Mouse (Mus musculus) embryonic fibroblast, embryonic 13.5 days (primary cell): ENCODE data around the gene Tubb2b. TPM values are rescaled to one million over a fixed set of nuclear protein-coding genes. Genes with fewer than 3 reads are reported as not detected.
A peak's percentile ranks its signal among the peaks of the same experiment; 100 is the strongest.

Source experiments
- H3K27ac ChIP-seq: 2 replicates; pipeline ENCODE4 v1.5.1; 2012; ENCODE audit warnings: low read length, control low read depth, inconsistent platforms; ENCODE audit not compliant: insufficient read depth
- H3K4me1 ChIP-seq: 2 replicates; pipeline ENCODE4 v1.6.1; 2011; ENCODE audit warnings: low read length; ENCODE audit not compliant: control insufficient read depth, insufficient read depth
- H3K4me3 ChIP-seq: 2 replicates; pipeline ENCODE4 v1.5.1; 2011; ENCODE audit warnings: mild to moderate bottlenecking, control low read depth, low read length; ENCODE audit not compliant: insufficient read depth
- CTCF ChIP-seq: IDR thresholded peaks from 2 replicates; pipeline ENCODE4 v1.5.1; 2011; ENCODE audit warnings: mild to moderate bottlenecking, control low read depth, low read length, moderate library complexity, borderline replicate concordance; ENCODE audit not compliant: insufficient read depth
- POLR2A ChIP-seq: IDR thresholded peaks from 2 replicates; pipeline ENCODE4 v1.6.1; 2011; ENCODE audit warnings: low read depth, mild to moderate bottlenecking, control low read depth, low read length, moderate library complexity
- polyA plus RNA-seq: library from polyadenylated mRNA; stranded (reverse); fragments of >200 nt; gene quantifications from 2 replicates; pipeline ENCODE4 v1.2.4, GENCODE M21; 2011; ENCODE audit warnings: low read depth; ENCODE audit not compliant: missing spikeins, insufficient read length

Gene Tubb2b
- polyA plus RNA-seq, 1 experiment = 176 TPM

DNA sequence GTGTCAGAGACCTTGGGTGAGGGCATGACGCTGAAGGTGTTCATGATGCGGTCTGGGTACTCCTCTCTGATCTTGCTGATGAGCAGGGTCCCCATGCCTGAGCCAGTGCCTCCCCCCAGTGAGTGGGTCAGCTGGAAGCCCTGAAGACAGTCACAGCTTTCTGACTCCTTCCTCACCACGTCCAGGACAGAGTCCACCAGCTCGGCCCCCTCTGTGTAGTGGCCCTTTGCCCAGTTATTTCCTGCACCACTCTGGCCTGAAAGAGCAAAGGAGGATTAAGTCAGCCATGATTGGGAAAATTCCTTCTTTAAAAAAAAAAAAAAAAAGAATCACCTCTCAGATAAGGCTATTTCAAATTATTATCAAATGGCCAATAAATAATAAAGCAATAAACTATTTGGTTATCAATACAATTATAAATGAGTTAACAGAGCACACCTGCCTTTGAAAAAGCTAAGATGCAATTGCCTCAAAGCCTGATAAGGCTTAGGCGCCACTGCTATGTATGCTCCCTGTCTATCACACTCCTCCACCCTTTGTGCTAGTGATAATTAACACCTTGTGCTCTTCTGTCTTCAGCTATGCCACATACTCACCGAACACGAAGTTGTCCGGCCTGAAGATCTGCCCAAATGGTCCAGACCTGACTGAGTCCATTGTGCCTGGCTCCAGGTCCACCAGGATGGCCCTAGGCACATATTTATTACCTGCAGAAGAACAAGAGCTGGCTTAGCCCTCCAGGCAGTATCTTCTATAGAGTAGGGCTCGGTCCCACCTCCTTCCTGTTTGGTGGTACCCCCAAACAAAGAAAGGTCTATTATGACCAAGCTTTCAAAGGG is 1.8 kb downstream of the Tubb2b start:
- Histone ChIP-seq H3K27ac (no peak overlapping the region), H3K4me3 (peak overlapping the region; percentile 87), H3K4me1 (peaks cover 2% of the 10 kb centered on the region; the same call in 1 of the 2 replicates)
- TF ChIP-seq POLR2A (no peak), CTCF (no peak)

DNA sequence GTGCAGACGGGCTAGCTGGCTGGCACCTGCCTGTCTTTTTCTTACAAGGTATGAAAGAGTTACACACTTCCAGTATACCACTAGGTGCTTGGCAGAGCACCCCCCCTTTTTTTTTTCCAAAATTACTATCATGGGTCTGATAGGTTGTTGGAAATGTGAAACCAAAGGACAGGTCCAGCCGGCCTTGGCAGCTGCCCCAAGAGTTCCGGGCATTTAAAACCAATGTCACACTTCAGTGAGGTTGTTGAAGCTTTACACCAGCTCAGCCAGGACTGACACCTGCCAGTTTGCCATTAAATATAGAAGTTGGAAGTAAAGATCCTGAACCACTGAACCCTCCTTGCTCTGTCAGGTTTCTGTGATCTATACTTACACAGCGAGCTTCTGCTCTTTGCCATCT is 4.6 kb downstream of the Tubb2b start:
- Histone ChIP-seq H3K4me1 (no peaks in the 10 kb centered on the region), H3K27ac (no peak overlapping the region), H3K4me3 (no peak overlapping the region)
- no peak for TF ChIP-seq POLR2A

DNA sequence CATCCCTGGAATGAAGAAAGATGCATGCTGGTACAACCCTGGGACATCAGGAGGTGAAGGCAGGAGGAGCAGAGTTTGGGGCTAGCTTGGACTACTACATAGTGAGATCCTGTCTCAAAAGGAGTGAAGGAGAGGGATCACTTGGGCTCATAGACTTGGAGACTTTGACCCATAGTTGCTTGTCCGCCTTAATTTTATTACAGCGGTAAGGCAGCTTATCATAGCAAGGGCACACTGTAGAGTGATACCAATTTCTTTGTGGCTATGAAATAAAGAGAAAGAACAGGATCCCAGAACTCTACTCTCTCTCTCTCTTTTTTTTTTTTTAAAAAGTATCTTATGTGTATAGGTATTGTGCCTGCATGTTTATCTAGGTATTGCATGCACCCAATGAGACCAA is 9.7 kb downstream of the Tubb2b start:
- TF ChIP-seq POLR2A (no peak), CTCF (no peak)

DNA sequence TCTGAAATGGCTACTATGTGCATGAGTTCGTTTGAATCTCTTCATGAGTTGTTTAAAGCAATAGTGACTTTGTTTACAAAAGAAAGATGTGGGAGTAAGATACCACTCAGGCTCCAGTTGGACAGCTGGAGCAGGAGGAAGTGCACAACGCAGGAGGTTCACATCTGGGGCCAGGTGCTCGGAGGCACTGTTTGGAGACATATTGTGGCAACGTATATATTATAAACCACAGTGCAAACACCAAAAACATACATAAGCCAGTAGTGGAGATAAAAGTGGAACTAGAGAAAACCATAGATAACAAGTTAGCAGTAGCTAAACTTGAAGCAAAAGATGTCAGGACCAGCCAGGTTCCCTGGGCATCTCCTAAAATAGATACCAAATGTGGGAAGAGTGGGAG is 10.9 kb downstream of the Tubb2b start:
- no peak for TF ChIP-seq CTCF
- no peak for TF ChIP-seq POLR2A
- Histone ChIP-seq H3K4me1 (no peaks in the 10 kb centered on the region), H3K4me3 (no peak overlapping the region), H3K27ac (no peak overlapping the region)

More for the DNA sequence above, 9.7 kb downstream of the Tubb2b start:
- no peak overlapping the region for H3K27ac ChIP-seq
- H3K4me3 ChIP-seq = no peak overlapping the region
- no peaks in the 10 kb centered on the region for H3K4me1 ChIP-seq

DNA sequence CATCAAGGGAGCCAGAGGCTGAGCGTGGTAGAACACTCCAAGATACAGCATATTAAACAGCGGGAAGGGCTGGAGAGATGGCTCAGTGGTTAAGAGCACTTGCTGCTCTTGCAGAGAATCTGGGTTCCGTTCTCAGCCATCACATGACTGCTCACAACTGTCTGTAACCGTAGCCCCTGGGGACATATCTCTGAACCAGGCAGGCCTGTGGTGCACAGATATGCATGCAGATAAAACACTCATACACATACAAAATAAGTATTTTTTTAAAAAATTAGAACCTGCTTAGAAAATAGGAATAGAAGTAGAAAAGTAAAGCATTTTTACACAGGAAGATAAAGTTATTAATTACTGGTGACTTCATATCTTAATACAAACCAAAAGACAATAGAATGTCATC is 11.4 kb downstream of the Tubb2b start:
- no peak overlapping the region for H3K4me3 ChIP-seq
- no peak for TF ChIP-seq CTCF
- TF ChIP-seq POLR2A = no peak
- no peak overlapping the region for H3K27ac ChIP-seq
- no peaks in the 10 kb centered on the region for H3K4me1 ChIP-seq

DNA sequence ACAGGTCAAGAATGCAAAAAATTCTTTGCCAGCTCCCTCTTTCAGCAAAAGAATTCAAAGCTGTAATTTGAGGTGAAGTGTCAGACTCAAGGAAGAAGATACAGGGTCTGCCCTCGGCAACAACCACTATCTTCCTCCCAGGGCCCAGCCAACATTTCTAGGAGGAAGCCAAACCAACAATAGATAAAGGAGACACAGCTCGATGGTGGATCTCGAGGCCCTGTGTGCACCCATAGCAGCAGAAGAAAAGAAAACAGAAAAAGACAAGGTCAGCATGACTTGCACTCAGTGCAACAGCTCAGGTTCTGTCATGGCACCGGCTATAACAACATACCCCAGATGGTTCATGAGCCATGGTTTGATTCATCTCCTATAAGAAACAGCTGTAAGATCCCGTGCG is 13.8 kb downstream of the Tubb2b start:
- no peak overlapping the region for H3K27ac ChIP-seq
- peaks cover 11% of the 10 kb centered on the region for H3K4me1 ChIP-seq
- H3K4me3 ChIP-seq = no peak overlapping the region
- no peak for TF ChIP-seq CTCF
- no peak for TF ChIP-seq POLR2A

DNA sequence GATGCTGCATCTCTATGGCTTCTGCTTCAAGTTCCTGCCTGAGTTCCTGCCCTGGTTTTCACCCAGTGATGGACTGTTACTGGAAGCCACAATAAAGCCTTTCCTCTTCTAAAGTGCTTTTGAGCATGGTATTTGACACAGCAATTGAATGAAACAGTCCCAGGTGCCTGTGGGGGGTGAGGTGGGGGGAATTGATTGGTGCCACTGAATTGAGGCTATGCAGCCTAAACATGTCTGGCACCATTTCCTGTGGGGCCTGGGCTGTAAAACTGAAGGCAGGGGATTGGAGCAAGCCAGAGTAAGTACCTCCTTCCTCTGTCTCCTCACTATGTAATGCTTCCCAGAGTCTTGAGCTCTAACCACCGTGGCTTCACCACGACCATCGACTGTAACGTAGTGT is 15.6 kb downstream of the Tubb2b start:
- H3K4me1 ChIP-seq = peaks cover 11% of the 10 kb centered on the region
- H3K4me3 ChIP-seq = no peak overlapping the region
- no peak for TF ChIP-seq POLR2A
- no peak for TF ChIP-seq CTCF
- no peak overlapping the region for H3K27ac ChIP-seq

DNA sequence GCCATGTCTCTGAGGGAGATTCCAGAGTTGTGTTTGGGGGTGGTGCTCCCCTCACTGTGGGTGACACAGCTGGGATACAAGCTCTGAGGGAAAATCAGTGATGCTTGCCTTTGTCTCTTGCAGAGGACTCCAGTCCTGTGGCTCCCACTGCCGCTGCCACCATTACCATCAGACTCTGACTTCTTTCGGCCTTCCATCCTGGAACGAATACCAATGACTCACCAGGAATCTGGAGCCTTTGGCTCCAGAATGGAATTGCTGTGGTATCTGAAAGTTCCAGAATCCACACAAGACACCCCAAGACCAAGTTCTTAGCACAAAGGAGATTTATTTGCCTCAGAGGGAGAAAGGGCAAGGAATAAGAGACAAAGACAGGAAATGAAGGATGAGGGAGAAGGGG is 17.2 kb downstream of the Tubb2b start:
- Histone ChIP-seq H3K4me1 (peaks cover 11% of the 10 kb centered on the region), H3K27ac (peak overlapping the region; percentile 98), H3K4me3 (no peak overlapping the region)
- no peak for TF ChIP-seq CTCF
- no peak; the same call in 1 of the 2 replicates for TF ChIP-seq POLR2A

DNA sequence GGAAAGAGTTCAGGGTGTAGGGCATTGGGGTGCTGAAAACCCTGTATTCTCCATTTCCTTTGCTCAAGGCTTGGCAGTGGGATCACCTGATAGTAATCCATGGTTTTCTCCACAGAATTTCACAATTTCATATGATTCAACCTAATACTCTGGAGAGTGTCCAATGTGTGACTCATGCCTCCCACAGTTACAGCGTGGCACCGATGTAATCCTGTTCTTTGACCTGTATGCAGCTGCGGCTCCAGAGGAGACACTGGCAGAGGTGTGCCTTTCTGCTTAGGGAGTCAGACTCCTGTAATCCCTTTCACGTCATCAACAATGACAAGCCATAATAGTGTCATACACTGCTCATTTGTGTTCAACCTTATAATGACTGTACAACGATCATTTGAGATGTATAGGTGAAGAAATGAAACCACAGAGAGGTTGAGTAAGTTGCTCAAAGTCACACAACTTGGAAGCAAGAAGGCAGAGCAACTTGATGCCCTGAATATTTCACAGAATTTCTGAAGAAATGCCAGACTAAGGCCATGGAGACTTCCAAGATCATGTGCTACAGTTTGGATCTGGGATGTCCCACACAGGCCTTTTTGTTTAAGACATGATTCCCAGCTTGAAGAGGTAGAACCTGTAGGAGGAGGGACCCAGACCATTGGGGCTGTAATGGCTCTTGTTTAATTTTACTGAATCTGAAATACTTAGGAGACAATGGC is 17.7 kb downstream of the Tubb2b start:
- Histone ChIP-seq H3K4me3 (no peak overlapping the region), H3K27ac (peak overlapping the region; percentile 98), H3K4me1 (peaks cover 11% of the 10 kb centered on the region)
- TF ChIP-seq POLR2A = no peak
- no peak for TF ChIP-seq CTCF

DNA sequence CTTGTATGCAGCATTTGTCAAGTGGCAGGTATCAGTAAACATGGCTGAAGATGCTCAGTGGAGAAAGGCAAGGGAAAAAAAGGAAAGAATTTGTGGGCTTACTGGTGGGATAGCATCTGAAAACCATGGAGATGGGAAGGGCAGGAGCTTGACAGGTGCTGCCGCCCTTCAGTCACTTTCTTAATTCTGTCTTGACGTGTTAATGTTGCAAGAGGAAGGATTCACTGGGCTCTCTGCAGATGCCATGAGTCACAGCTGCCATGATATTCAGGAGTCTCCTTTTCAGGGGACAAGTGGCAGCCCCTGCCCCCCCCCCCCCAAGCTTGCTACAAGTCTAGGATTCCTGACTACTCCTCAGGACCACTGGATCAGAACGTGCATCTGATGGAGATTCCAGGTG is 18.4 kb downstream of the Tubb2b start:
- TF ChIP-seq CTCF = no peak
- TF ChIP-seq POLR2A = no peak
- H3K27ac ChIP-seq = peak overlapping the region; percentile 98
- no peak overlapping the region for H3K4me3 ChIP-seq
- H3K4me1 ChIP-seq = peaks cover 11% of the 10 kb centered on the region
